Mouse (Mus musculus) kidney, embryonic 16.5 days (tissue): ENCODE measurements around the gene Rpl28. TPM values are rescaled to one million over a fixed set of nuclear protein-coding genes. Genes with fewer than 3 reads are reported as not detected.
A peak's percentile ranks its signal among the peaks of the same experiment; 100 is the strongest.

Experiments
- ATAC-seq: fragments of 200-750 bp; cut with Nextera tagmentation; 2 replicates; pipeline ENCODE4 v1.8.0; 2017; ENCODE audit warnings: moderate TSS enrichment; ENCODE audit not compliant: low FRiP score, low TSS enrichment
- H3K27ac ChIP-seq: fragments of 300-500 bp; sonication (generic); 2 replicates; pipeline ENCODE4 v1.5.1; 2014; ENCODE audit warnings: low read length
- H3K27me3 ChIP-seq: fragments of 300-500 bp; sonication (generic); 2 replicates; pipeline ENCODE4 v1.6.1; 2014; ENCODE audit warnings: low read length, control low read depth, mixed read lengths; ENCODE audit not compliant: insufficient read depth
- H3K36me3 ChIP-seq: fragments of 300-500 bp; sonication (generic); 2 replicates; pipeline ENCODE4 v1.6.1; 2014; ENCODE audit warnings: low read length, control low read depth, mixed read lengths; ENCODE audit not compliant: insufficient read depth
- H3K4me1 ChIP-seq: fragments of 300-500 bp; sonication (generic); 2 replicates; pipeline ENCODE4 v1.6.1; 2014; ENCODE audit warnings: low read length, control low read depth, mixed read lengths; ENCODE audit not compliant: insufficient read depth
- H3K4me2 ChIP-seq: fragments of 300-500 bp; sonication (generic); replicated peaks from 2 replicates; pipeline ENCODE4 v1.6.1; 2014; ENCODE audit warnings: low read depth, low read length
- H3K4me3 ChIP-seq: fragments of 300-500 bp; sonication (generic); 2 replicates; pipeline ENCODE4 v1.5.1; 2014; ENCODE audit warnings: mild to moderate bottlenecking, low read length
- H3K9ac ChIP-seq: fragments of 300-500 bp; sonication (generic); replicated peaks from 2 replicates; pipeline ENCODE4 v1.6.1; 2014; ENCODE audit warnings: low read length
- H3K9me3 ChIP-seq: fragments of 300-500 bp; sonication (generic); 2 replicates; pipeline ENCODE4 v1.6.1; 2016; ENCODE audit warnings: low read length, control low read depth
- WGBS: fragments of 180-500 bp; shearing (Covaris S2); extraction: QIAGEN DNeasy Blood & Tissue Kit; methylation state at CpG from one replicate; pipeline ENCODE4 v1.1.7; 2014; 5-methylcytosine and 5-hydroxymethylcytosine counted together
- polyA plus RNA-seq: library from polyadenylated mRNA; unstranded; fragments of >200 nt; fragmentation: Nextera tagmentation; extraction: Ambion mirVana; gene quantifications from 2 replicates; pipeline ENCODE4 v1.2.1, GENCODE M21; 2015

Rpl28 gene
- polyA plus RNA-seq, 1 experiment from 2014 or later, result 315 TPM

- no peak overlapping the region for H3K4me3 ChIP-seq
- no peaks in the 10 kb centered on the region for H3K36me3 ChIP-seq
- peak; percentile 71 for ATAC-seq
- H3K9me3 ChIP-seq, result no peaks in the 10 kb centered on the region
- 60% methylated on average over 6 of the region's 6 CpGs for WGBS
- H3K4me1 ChIP-seq, result peaks cover 12% of the 10 kb centered on the region
- peak overlapping the region; percentile 43 for H3K27ac ChIP-seq
- H3K9ac ChIP-seq, result no peak overlapping the region
- no peak overlapping the region for H3K4me2 ChIP-seq
- H3K27me3 ChIP-seq, result no peaks in the 10 kb centered on the region
Measured at GRCm38 (mm10) chr7:4822162-4822907, 29.7 kb downstream of the Rpl28 start.

- H3K9me3 ChIP-seq, result no peaks in the 10 kb centered on the region
- H3K9ac ChIP-seq, result no peak overlapping the region
- no peak overlapping the region for H3K4me3 ChIP-seq
- H3K4me2 ChIP-seq, result no peak overlapping the region
- no peaks in the 10 kb centered on the region for H3K36me3 ChIP-seq
- peaks cover 12% of the 10 kb centered on the region for H3K4me1 ChIP-seq
- H3K27me3 ChIP-seq, result no peaks in the 10 kb centered on the region
- WGBS, result 50% methylated on average over 4 of the region's 4 CpGs
- ATAC-seq, result no peak
- H3K27ac ChIP-seq, result no peak overlapping the region
Measured at GRCm38 (mm10) chr7:4825365-4825764, 32.7 kb downstream of the Rpl28 start.

- H3K4me3 ChIP-seq, result no peak overlapping the region
- ATAC-seq, result no peak
Measured at GRCm38 (mm10) chr7:4830476-4830875, 37.8 kb downstream of the Rpl28 start.

GRCm38 (mm10) chr7:4835631-4836327 lies 43.1 kb downstream of the Rpl28 start:
- Histone ChIP-seq H3K4me3 (peak overlapping the region; percentile 47), H3K27ac (peak overlapping the region; percentile 44), H3K36me3 (no peaks in the 10 kb centered on the region)

More at GRCm38 (mm10) chr7:4830476-4830875, 37.8 kb downstream of the Rpl28 start:
- no peaks in the 10 kb centered on the region for H3K36me3 ChIP-seq
- H3K4me2 ChIP-seq, result no peak overlapping the region
- no peak overlapping the region for H3K9ac ChIP-seq
- no peaks in the 10 kb centered on the region for H3K9me3 ChIP-seq
- H3K4me1 ChIP-seq, result peaks cover 3% of the 10 kb centered on the region; the same call in 1 of the 2 replicates
- H3K27ac ChIP-seq, result no peak overlapping the region
- H3K27me3 ChIP-seq, result peaks cover 24% of the 10 kb centered on the region
- 6% methylated on average over 12 of the region's 12 CpGs for WGBS

GRCm38 (mm10) chr7:4836351-4836792 lies 43.7 kb downstream of the Rpl28 start:
- peak overlapping the region; percentile 44 for H3K27ac ChIP-seq

More at GRCm38 (mm10) chr7:4835631-4836327, 43.1 kb downstream of the Rpl28 start:
- peaks cover 54% of the 10 kb centered on the region for H3K27me3 ChIP-seq
- ATAC-seq, result no peak; the same call in none of the 2 replicates
- peak overlapping the region; percentile 89 for H3K4me2 ChIP-seq
- H3K9me3 ChIP-seq, result peaks cover 4% of the 10 kb centered on the region; the same call in 1 of the 2 replicates
- H3K4me1 ChIP-seq, result peaks cover under 1% of the 10 kb centered on the region; the same call in 1 of the 2 replicates
- H3K9ac ChIP-seq, result peak overlapping the region; percentile 74
- WGBS, result 4% methylated on average over 28 of the region's 34 CpGs

GRCm38 (mm10) chr7:4837639-4838038 lies 45.0 kb downstream of the Rpl28 start:
- Histone ChIP-seq H3K4me2 (no peak overlapping the region), H3K27ac (no peak overlapping the region), H3K4me3 (no peak overlapping the region), H3K4me1 (peaks cover 3% of the 10 kb centered on the region; the same call in 1 of the 2 replicates), H3K9ac (no peak overlapping the region), H3K27me3 (peaks cover 64% of the 10 kb centered on the region), H3K9me3 (peaks cover 4% of the 10 kb centered on the region; the same call in 1 of the 2 replicates), H3K36me3 (no peaks in the 10 kb centered on the region)
- 0% methylated on average over 1 of the region's 1 CpGs for WGBS
- no peak for ATAC-seq

More at GRCm38 (mm10) chr7:4836351-4836792, 43.7 kb downstream of the Rpl28 start:
- under 1% methylated on average over 51 of the region's 51 CpGs for WGBS
- Histone ChIP-seq H3K4me3 (peak overlapping the region; percentile 47), H3K4me1 (no peaks in the 10 kb centered on the region), H3K9ac (peak overlapping the region; percentile 74), H3K36me3 (no peaks in the 10 kb centered on the region), H3K4me2 (peak overlapping the region; percentile 89), H3K9me3 (peaks cover 4% of the 10 kb centered on the region; the same call in 1 of the 2 replicates), H3K27me3 (peaks cover 53% of the 10 kb centered on the region)
- peak; percentile 91 for ATAC-seq

- Histone ChIP-seq H3K4me1 (peaks cover 21% of the 10 kb centered on the region), H3K4me3 (no peak overlapping the region), H3K9ac (no peak overlapping the region), H3K4me2 (no peak overlapping the region), H3K27ac (no peak overlapping the region), H3K36me3 (no peaks in the 10 kb centered on the region), H3K9me3 (peaks cover 2% of the 10 kb centered on the region; the same call in 1 of the 2 replicates), H3K27me3 (peaks cover 67% of the 10 kb centered on the region)
- no peak for ATAC-seq
- 48% methylated on average over 5 of the region's 5 CpGs for WGBS
Measured at GRCm38 (mm10) chr7:4842077-4842476, 49.4 kb downstream of the Rpl28 start.

GRCm38 (mm10) chr7:4842634-4843131 lies 50.0 kb downstream of the Rpl28 start:
- Histone ChIP-seq H3K27ac (no peak overlapping the region), H3K4me1 (peaks cover 21% of the 10 kb centered on the region), H3K4me3 (peak overlapping the region; percentile 31), H3K4me2 (peak overlapping the region; percentile 46), H3K27me3 (peaks cover 61% of the 10 kb centered on the region), H3K36me3 (no peaks in the 10 kb centered on the region), H3K9me3 (no peaks in the 10 kb centered on the region), H3K9ac (peak overlapping the region; percentile 16; the same call in 1 of the 2 replicates)
- under 1% methylated on average over 16 of the region's 16 CpGs for WGBS
- peak; percentile 43 for ATAC-seq

GRCm38 (mm10) chr7:4843604-4844244 lies 51.0 kb downstream of the Rpl28 start:
- H3K9ac ChIP-seq, result peak overlapping the region; percentile 39; the same call in 1 of the 2 replicates
- under 1% methylated on average over 34 of the region's 34 CpGs for WGBS

More at GRCm38 (mm10) chr7:4843604-4844244, 51.0 kb downstream of the Rpl28 start:
- H3K4me2 ChIP-seq, result peak overlapping the region; percentile 85
- no peaks in the 10 kb centered on the region for H3K36me3 ChIP-seq
- H3K4me3 ChIP-seq, result peak overlapping the region; percentile 51
- no peaks in the 10 kb centered on the region for H3K9me3 ChIP-seq
- H3K27ac ChIP-seq, result no peak overlapping the region
- ATAC-seq, result 0 out of 2 replicates have a peak, but pooled peaks have one; percentile 8
- H3K27me3 ChIP-seq, result peaks cover 57% of the 10 kb centered on the region
- peaks cover 21% of the 10 kb centered on the region for H3K4me1 ChIP-seq
